Mouse (Mus musculus): ENCODE data around the gene Polr3h.

Gene Polr3h

DNA sequence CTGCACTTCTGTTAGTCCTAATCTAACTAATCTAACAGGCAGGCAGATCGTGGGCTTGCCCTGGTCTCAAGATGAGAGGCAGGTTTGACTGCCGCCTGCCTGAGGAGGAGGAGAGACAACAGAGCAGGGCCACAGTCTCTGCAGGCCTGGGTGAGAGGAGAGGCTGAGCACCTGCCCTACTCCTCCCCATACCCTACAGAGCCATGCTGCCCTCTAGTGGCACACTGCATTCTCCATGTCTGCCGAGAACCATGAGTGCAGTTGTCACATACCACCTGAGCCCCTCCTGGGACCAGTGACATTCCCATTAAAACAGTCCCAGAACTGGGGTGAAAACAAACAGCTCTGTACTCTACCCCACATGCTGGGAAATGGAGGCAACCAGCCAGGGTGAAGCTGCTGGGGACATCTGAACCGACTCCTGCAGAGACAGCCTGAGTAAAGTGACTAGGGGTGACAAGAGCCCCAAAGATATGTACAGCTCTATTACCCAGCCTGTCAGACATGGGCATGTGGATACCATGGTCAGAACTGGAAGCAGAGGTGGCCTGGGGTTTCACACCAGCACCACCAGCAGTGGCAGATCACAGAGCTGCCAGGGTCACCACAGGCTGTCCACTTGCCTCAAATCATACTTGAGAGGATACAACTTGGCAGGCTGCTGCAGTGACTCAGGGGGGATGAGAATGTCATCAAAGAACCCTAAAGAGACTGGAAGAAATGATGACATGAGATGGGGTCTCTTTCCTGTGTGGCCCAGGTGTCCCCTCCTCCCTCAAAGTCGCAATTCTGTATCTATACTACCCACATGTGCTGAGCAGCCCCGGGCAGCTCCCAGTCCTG lies 8.2 kb downstream of the Polr3h start:
- peak; percentile 74 to 90 for DNase-seq (ENCODE audit: inconsistent age in 2 of 2, low spot score in 1 of 2)

DNA sequence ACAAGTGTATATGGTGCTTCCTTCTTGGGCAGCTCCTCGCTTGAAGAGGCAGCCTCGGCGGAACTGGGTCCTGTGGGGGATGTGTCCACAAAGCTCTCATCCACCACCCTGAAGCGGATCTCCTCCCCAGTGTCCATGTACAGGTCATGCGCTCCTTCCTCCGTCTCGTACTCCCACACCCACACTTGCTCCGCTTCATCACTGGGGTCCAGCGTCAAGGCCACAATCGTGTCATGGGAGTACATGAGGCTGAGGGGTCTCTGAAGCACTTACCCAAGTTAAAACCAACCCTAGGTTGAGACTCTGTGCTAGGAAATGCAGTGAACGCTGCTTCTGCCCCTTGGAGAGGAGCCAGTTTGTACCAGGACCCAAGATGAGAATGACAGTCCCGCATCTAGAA lies 8.8 kb downstream of the Polr3h start:
- DNase-seq (ENCODE audit: inconsistent age in 2 of 2, low spot score in 1 of 2): no peak

DNA sequence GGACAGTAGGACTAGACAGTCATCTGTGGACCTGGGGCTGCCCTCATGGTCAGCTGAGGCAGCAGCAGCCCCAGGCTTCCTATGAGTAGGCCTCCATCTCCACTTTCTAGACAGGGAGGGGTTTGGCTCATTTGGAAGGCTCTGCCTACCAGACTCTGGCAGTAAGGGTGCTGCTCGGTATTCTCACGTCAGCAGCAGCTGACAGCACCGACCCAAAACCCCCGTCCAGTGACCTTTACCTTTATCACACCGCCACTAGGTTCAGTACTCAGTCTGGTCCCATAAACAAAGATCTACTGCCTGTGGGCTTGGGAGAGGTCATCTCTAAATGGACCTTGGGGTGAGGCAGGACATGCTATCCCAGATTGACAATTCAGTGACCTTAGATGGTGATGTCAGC lies 10.4 kb downstream of the Polr3h start:
- DNase-seq (ENCODE audit: inconsistent age in 2 of 2, low spot score in 1 of 2): no peak

GRCm38 (mm10) chr15:81914668-81915067 lies 11.4 kb downstream of the Polr3h start:
- no peak for DNase-seq (ENCODE audit: inconsistent age in 2 of 2, low spot score in 1 of 2)

DNA sequence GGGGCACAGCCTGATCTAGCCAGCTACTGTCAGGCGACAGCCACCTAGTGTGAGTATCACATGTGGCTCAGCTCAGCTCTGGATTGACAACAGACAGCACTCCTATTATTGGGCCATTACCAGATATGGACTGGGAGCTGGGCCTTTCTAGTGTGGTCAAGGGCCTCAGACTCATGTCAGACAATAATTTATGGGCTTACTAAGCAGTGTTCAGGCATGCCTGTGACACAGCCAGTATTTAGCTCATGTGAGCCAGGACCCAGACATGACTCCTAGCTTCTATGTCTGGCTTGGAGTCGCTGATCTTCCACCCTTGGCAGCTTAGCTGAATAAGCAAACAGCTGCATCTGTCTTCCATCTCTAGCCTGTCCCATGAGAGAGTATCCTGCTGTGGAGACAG lies 13.5 kb downstream of the Polr3h start:
- peak in 1 of 2 experiments; percentile 50 for DNase-seq (ENCODE audit: inconsistent age in 2 of 2, low spot score in 1 of 2)

- DNase-seq (ENCODE audit: inconsistent age in 2 of 2, low spot score in 1 of 2): peak in 1 of 2 experiments; percentile 29
These were observed 17.3 kb downstream of the Polr3h start for GRCm38 (mm10) chr15:81908767-81909166.

GRCm38 (mm10) chr15:81907953-81908352 lies 18.1 kb downstream of the Polr3h start:
- no peak for DNase-seq (ENCODE audit: inconsistent age in 2 of 2, low spot score in 1 of 2)

DNA sequence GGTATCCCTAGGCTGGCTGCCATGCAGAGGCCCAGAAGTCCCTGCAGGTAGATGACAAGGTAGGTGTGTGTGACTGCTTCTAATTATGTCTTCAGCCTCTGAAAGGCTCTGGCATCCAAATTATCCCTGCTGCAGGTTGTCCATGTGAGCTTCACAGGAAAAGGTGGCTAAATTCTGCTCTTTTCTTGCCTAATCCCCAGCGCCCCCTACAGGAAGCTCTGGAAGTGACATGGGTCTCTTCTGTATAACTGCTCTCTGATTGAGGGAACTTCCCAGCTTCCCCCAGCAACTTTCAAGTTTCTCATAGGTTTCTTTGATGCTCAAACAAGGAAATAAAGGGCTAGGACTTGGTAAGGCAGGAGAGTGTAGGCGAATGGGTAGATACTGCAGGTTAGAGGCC lies 21.1 kb downstream of the Polr3h start:
- peak; percentile 59 to 89 for DNase-seq (ENCODE audit: inconsistent age in 2 of 2, low spot score in 1 of 2)

- DNase-seq (ENCODE audit: inconsistent age in 2 of 2, low spot score in 1 of 2): no peak
These were observed 27.3 kb downstream of the Polr3h start for GRCm38 (mm10) chr15:81898751-81899150.

DNA sequence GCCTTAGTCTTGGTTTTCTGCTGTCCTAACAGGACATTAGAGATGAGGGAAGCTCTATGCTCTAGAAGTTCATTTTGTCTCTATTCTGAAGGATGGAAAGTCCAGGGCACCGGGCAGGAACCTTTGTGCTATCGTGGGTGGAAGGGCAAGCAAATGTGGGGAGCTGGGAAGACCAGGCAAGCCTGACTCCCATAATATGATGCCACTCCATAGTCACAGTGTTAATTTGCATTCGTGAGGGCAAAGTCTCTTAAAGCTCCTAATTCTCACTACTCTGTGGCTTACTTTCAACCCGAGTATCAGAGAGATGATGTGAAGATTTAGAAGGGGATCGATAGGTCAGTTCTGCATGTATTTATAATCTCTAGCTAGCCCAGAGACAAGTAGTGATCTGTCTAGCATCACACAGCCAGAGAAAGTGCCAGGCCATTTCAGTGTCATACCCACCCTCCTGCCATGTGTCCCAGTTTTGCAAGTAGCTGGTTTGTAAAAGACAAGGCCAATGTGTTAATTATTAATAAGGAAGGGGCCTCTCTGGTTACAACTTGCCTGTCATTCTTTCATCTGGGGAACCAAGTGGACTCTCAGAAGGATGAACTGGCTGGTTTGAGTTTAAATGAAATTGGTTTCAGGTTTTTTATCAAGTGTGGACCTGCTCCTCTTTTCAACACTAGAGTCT lies 28.3 kb downstream of the Polr3h start:
- DNase-seq (ENCODE audit: inconsistent age in 2 of 2, low spot score in 1 of 2): no peak

DNA sequence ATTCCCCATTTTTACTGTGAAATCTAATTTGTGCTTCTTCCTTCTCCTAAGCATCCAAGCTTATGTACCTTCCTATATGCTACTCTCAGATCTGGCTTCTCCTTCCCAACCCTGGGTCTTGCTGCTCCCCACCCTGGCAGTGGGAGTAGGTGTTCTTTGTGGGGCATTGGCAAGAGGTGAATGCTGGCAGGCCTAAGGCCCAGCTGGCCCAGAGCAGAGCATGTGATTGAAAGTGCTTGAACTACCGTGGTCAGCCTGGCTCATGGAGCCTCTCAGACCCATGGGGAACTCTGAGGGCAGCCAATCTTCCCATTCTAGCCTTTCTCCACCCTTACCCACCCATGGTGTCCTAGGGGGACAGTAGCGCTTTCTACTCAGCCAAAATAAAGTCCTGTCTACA lies 29.6 kb downstream of the Polr3h start:
- no peak for DNase-seq (ENCODE audit: inconsistent age in 2 of 2, low spot score in 1 of 2)

DNA sequence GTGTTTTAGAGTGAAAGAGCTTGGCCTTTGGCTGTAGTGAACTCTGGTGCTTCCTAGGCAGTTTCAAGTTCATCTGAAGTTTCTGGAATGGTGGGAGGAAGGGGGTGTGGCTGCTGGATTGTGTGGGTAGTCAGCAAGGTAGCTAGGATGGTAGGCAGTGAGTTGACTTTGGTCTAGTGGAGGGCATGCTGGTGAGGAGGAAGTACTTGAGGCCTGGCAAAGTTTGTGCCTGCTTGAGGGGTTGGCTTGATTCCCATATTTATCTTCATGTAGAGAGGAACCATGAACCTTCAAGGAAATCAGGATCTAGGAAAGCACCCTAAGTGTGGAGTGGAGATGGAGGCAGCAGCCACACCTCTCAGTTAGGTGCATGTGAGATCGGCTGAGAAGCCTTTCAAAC lies 32.0 kb downstream of the Polr3h start:
- DNase-seq (ENCODE audit: inconsistent age in 2 of 2, low spot score in 1 of 2): no peak

- DNase-seq (ENCODE audit: inconsistent age in 2 of 2, low spot score in 1 of 2): no peak
These were observed 34.0 kb downstream of the Polr3h start for GRCm38 (mm10) chr15:81891822-81892580.

- DNase-seq (ENCODE audit: inconsistent age in 2 of 2, low spot score in 1 of 2): no peak
These were observed 34.8 kb downstream of the Polr3h start for GRCm38 (mm10) chr15:81891140-81891802.

DNA sequence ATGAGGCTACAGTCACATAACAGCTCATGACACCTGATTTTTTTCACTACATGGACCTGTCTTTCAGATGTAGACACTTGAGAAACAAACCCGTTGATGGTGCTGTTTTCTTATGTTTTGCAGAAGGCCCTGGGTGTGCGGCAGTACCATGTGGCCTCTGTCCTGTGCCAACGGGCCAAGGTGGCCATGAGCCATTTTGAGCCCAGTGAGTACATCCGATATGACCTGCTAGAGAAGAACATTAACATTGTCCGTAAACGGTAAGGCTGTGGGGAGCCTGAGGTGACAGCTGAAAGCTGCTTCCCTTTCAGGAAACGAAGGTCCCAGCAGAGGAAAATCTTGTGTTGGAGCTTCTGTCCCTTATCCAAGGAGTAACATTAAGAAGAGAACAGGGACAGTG lies 36.9 kb downstream of the Polr3h start:
- no peak for DNase-seq (ENCODE audit: inconsistent age in 2 of 2, low spot score in 1 of 2)

DNA sequence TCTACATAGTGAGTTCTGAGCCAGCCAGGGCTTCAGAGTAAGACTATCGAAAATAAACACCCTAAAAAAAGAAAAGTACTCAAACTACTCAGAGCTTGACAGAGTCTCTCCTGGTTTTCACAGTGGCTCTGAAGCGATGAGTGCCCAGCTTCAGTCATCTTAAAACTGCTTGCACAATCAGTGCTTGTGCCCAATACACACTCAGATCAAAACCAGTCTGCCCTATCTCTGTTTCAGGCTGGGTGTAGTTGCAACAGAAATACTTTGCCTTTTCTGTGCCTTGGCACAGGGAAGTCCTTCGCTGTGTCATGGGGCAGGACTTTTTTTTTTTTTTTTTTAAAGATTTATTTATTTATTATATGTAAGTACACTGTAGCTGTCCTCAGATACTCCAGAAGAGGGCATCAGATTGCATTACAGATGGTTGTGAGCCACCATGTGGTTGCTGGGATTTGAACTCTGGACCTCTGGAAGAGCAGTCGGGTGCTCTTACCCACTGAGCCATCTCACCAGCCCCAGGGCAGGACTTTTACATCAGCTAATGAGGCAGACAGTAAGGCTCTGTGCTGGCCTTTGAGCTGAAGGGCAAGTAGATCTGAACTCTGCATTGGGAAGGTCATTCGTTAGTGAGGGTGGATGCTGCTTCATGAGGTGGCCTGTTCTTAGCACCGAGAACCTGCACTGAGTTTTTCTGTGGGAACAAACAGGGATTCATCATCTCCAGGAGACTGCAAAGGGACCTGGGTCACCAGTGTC lies 39.1 kb downstream of the Polr3h start:
- peak in 1 of 2 experiments; percentile 51 for DNase-seq (ENCODE audit: inconsistent age in 2 of 2, low spot score in 1 of 2)

- no peak for DNase-seq (ENCODE audit: inconsistent age in 2 of 2, low spot score in 1 of 2)
These were observed 40.6 kb downstream of the Polr3h start for GRCm38 (mm10) chr15:81885418-81885934.

GRCm38 (mm10) chr15:81882348-81882747 lies 43.7 kb downstream of the Polr3h start:
- no peak for DNase-seq (ENCODE audit: inconsistent age in 2 of 2, low spot score in 1 of 2)

DNA sequence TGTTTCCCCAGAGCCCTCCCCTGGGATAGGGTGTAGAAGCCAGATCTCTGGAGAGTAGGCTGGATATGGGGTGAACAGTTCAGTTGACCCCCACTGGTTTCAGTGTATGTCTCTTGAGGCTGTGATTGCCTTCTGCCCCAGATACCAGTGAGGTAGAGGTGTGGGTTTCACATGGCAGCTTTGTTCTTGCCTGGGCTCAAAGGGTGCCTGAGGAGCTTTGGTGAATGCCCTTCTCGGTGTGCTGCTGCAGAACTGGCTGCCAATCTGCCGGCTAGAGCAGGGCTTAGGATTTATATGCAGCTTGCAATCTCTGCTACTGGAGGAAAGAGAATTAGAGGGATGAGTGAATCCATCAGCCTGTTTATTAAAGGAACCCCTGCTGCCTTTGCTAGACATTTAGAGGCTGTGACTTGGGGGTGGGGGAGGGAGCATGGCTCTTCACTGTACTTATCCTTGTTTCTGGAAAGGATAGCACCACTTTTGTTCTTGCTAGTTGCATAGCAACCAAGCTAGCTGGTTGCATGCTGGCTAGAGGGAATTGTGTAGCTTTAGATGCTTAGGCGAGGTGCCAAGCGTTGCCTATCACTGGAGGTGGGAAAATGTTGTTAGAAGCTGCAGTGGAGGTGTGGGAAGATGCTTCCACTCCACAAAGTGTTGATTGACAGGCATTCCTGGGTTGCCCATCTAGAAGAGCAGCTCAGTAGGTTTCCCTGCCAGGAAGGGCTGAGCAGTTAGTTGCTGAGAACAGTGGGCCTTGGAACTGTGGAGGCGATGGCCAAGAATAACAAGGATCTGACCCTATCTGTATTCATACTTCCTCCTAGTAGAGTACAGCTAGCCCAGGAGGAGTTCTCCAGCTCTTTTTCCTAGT lies 46.3 kb downstream of the Polr3h start:
- peak in 1 of 2 experiments; percentile 57 for DNase-seq (ENCODE audit: inconsistent age in 2 of 2, low spot score in 1 of 2)

All from adrenal gland, adult (tissue).